Mouse (Mus musculus): ENCODE measurements around the gene Ifngr2. TPM values are rescaled to one million over a fixed set of nuclear protein-coding genes. Genes with fewer than 3 reads are reported as not detected.

Gene Ifngr2
- polyA plus RNA-seq, 1 experiment from 2014 or later = 106 TPM

- no peak for ATAC-seq (ENCODE audit: low FRiP score, low read depth)
- Histone ChIP-seq H3K27ac (replicated peaks) (no peak overlapping the region), H3K4me1 (replicated peaks) (no peaks in the 10 kb centered on the region), H3K9me3 (no peaks in the 10 kb centered on the region), H3K27me3 (no peaks in the 10 kb centered on the region), H3K4me3 (no peak overlapping the region), H3K4me2 (no peak overlapping the region), H3K36me3 (0 out of 2 replicates have a peak, but pooled peaks cover 3% of the 10 kb centered on the region), H3K9ac (no peak overlapping the region)
- WGBS = 78% methylated on average over 3 of the region's 3 CpGs
Observed at GRCm38 (mm10) chr16:91571105-91571504, 24.2 kb downstream of the Ifngr2 start.

GRCm38 (mm10) chr16:91575151-91575550, 28.3 kb downstream of the Ifngr2 start:
- no peak overlapping the region for H3K4me3 ChIP-seq
- H3K9me3 ChIP-seq = no peaks in the 10 kb centered on the region
- H3K9ac ChIP-seq = no peak overlapping the region
- WGBS = 68% methylated on average over 13 of the region's 13 CpGs
- H3K4me2 ChIP-seq = no peak overlapping the region
- no peaks in the 10 kb centered on the region for H3K4me1 ChIP-seq (replicated peaks)
- no peak overlapping the region for H3K27ac ChIP-seq (replicated peaks)
- H3K27me3 ChIP-seq = no peaks in the 10 kb centered on the region
- peaks cover 11% of the 10 kb centered on the region; the same call in 1 of the 2 replicates for H3K36me3 ChIP-seq
- no peak for ATAC-seq (ENCODE audit: low FRiP score, low read depth)

GRCm38 (mm10) chr16:91578980-91579720, 32.3 kb downstream of the Ifngr2 start:
- Histone ChIP-seq H3K9ac (no peak overlapping the region), H3K27me3 (no peaks in the 10 kb centered on the region), H3K4me1 (replicated peaks) (no peaks in the 10 kb centered on the region), H3K4me3 (no peak overlapping the region), H3K9me3 (no peaks in the 10 kb centered on the region), H3K36me3 (peaks cover 15% of the 10 kb centered on the region), H3K27ac (replicated peaks) (no peak overlapping the region), H3K4me2 (no peak overlapping the region)
- WGBS = 81% methylated on average over 14 of the region's 14 CpGs
- no peak for ATAC-seq (ENCODE audit: low FRiP score, low read depth)

GRCm38 (mm10) chr16:91582307-91582706, 35.4 kb downstream of the Ifngr2 start:
- H3K27me3 ChIP-seq = no peaks in the 10 kb centered on the region
- 73% methylated on average over 2 of the region's 2 CpGs for WGBS
- H3K4me1 ChIP-seq (replicated peaks) = no peaks in the 10 kb centered on the region
- H3K4me3 ChIP-seq = no peak overlapping the region
- no peak overlapping the region for H3K9ac ChIP-seq
- no peaks in the 10 kb centered on the region for H3K9me3 ChIP-seq
- no peak for ATAC-seq (ENCODE audit: low FRiP score, low read depth)
- no peak overlapping the region for H3K27ac ChIP-seq (replicated peaks)
- H3K36me3 ChIP-seq = peaks cover 23% of the 10 kb centered on the region
- no peak overlapping the region for H3K4me2 ChIP-seq

- Histone ChIP-seq H3K27ac (replicated peaks) (no peak overlapping the region), H3K9me3 (no peaks in the 10 kb centered on the region), H3K4me1 (replicated peaks) (no peaks in the 10 kb centered on the region), H3K27me3 (no peaks in the 10 kb centered on the region), H3K4me2 (no peak overlapping the region), H3K9ac (no peak overlapping the region), H3K4me3 (no peak overlapping the region), H3K36me3 (peaks cover 17% of the 10 kb centered on the region)
- WGBS = 89% methylated on average over 5 of the region's 5 CpGs
- ATAC-seq (ENCODE audit: low FRiP score, low read depth) = no peak
Observed at GRCm38 (mm10) chr16:91585617-91586016, 38.7 kb downstream of the Ifngr2 start.

- Histone ChIP-seq H3K4me3 (no peak overlapping the region), H3K27ac (replicated peaks) (no peak overlapping the region), H3K36me3 (peaks cover 13% of the 10 kb centered on the region), H3K27me3 (no peaks in the 10 kb centered on the region), H3K4me1 (replicated peaks) (no peaks in the 10 kb centered on the region), H3K4me2 (no peak overlapping the region), H3K9me3 (no peaks in the 10 kb centered on the region), H3K9ac (no peak overlapping the region)
- 91% methylated on average over 6 of the region's 6 CpGs for WGBS
- no peak for ATAC-seq (ENCODE audit: low FRiP score, low read depth)
Observed at GRCm38 (mm10) chr16:91586244-91586643, 39.4 kb downstream of the Ifngr2 start.

GRCm38 (mm10) chr16:91587730-91588453, 41.0 kb downstream of the Ifngr2 start:
- Histone ChIP-seq H3K4me3 (no peak overlapping the region), H3K4me2 (no peak overlapping the region), H3K9me3 (no peaks in the 10 kb centered on the region), H3K27me3 (no peaks in the 10 kb centered on the region), H3K36me3 (peaks cover 11% of the 10 kb centered on the region; the same call in 1 of the 2 replicates), H3K9ac (no peak overlapping the region), H3K4me1 (replicated peaks) (no peaks in the 10 kb centered on the region), H3K27ac (replicated peaks) (no peak overlapping the region)
- 62% methylated on average over 6 of the region's 6 CpGs for WGBS
- ATAC-seq (ENCODE audit: low FRiP score, low read depth) = no peak

- ATAC-seq (ENCODE audit: low FRiP score, low read depth) = no peak
- Histone ChIP-seq H3K27ac (replicated peaks) (no peak overlapping the region), H3K4me2 (no peak overlapping the region), H3K27me3 (no peaks in the 10 kb centered on the region), H3K4me1 (replicated peaks) (no peaks in the 10 kb centered on the region), H3K4me3 (no peak overlapping the region), H3K9ac (no peak overlapping the region), H3K9me3 (no peaks in the 10 kb centered on the region), H3K36me3 (peaks cover 11% of the 10 kb centered on the region; the same call in 1 of the 2 replicates)
- 91% methylated on average over 3 of the region's 3 CpGs for WGBS
Observed at GRCm38 (mm10) chr16:91588703-91589102, 41.8 kb downstream of the Ifngr2 start.

- Histone ChIP-seq H3K4me3 (no peak overlapping the region), H3K9me3 (no peaks in the 10 kb centered on the region), H3K9ac (no peak overlapping the region), H3K36me3 (no peaks in the 10 kb centered on the region), H3K27ac (replicated peaks) (no peak overlapping the region), H3K27me3 (no peaks in the 10 kb centered on the region), H3K4me1 (replicated peaks) (peaks cover 19% of the 10 kb centered on the region), H3K4me2 (no peak overlapping the region)
- no peak for ATAC-seq (ENCODE audit: low FRiP score, low read depth)
- 77% methylated on average over 8 of the region's 8 CpGs for WGBS
Observed at GRCm38 (mm10) chr16:91592162-91592561, 45.3 kb downstream of the Ifngr2 start.

- no peaks in the 10 kb centered on the region for H3K9me3 ChIP-seq
- 77% methylated on average over 3 of the region's 3 CpGs for WGBS
Observed at GRCm38 (mm10) chr16:91593262-91593661, 46.4 kb downstream of the Ifngr2 start.

GRCm38 (mm10) chr16:91595076-91595475, 48.2 kb downstream of the Ifngr2 start:
- Histone ChIP-seq H3K4me3 (no peak overlapping the region), H3K9me3 (no peaks in the 10 kb centered on the region), H3K4me1 (replicated peaks) (peaks cover 23% of the 10 kb centered on the region), H3K27me3 (peaks cover 5% of the 10 kb centered on the region; the same call in 1 of the 2 replicates), H3K36me3 (no peaks in the 10 kb centered on the region), H3K9ac (no peak overlapping the region), H3K4me2 (no peak overlapping the region), H3K27ac (replicated peaks) (no peak overlapping the region)
- 62% methylated on average over 6 of the region's 6 CpGs for WGBS
- ATAC-seq (ENCODE audit: low FRiP score, low read depth) = no peak

More at GRCm38 (mm10) chr16:91593262-91593661, 46.4 kb downstream of the Ifngr2 start:
- no peaks in the 10 kb centered on the region for H3K27me3 ChIP-seq
- H3K36me3 ChIP-seq = no peaks in the 10 kb centered on the region
- no peak overlapping the region for H3K4me3 ChIP-seq
- H3K4me1 ChIP-seq (replicated peaks) = peaks cover 23% of the 10 kb centered on the region
- H3K9ac ChIP-seq = no peak overlapping the region
- H3K4me2 ChIP-seq = no peak overlapping the region
- no peak for ATAC-seq (ENCODE audit: low FRiP score, low read depth)
- H3K27ac ChIP-seq (replicated peaks) = no peak overlapping the region

GRCm38 (mm10) chr16:91596397-91596778, 49.5 kb downstream of the Ifngr2 start:
- Histone ChIP-seq H3K4me3 (peak overlapping the region; percentile 72), H3K27ac (replicated peaks) (0 out of 2 replicates have a peak overlapping the region, but pooled peaks have one; percentile 82), H3K9ac (peak overlapping the region; percentile 86), H3K4me2 (peak overlapping the region; percentile 93), H3K4me1 (replicated peaks) (peaks cover 23% of the 10 kb centered on the region), H3K27me3 (peaks cover 5% of the 10 kb centered on the region; the same call in 1 of the 2 replicates), H3K36me3 (no peaks in the 10 kb centered on the region), H3K9me3 (no peaks in the 10 kb centered on the region)
- 18% methylated on average over 9 of the region's 9 CpGs for WGBS
- no peak for ATAC-seq (ENCODE audit: low FRiP score, low read depth)

All from hindbrain, embryonic 15.5 days (tissue).